Mouse (Mus musculus) brain, embryonic 14.5 days (tissue): Measurements from ENCODE around the gene Rag2. TPM values are rescaled to one million over a fixed set of nuclear protein-coding genes. Genes with fewer than 3 reads are reported as not detected.

Source experiments
- DNase-seq: peaks from one replicate; pipeline ENCODE4 v3.0.0-alpha.2; 2011; ENCODE audit warnings: low read depth
- CTCF ChIP-seq: fragments of 200-500 bp; IDR thresholded peaks from 2 replicates; pipeline ENCODE4 v1.5.1; 2012; ENCODE audit warnings: inconsistent platforms, mild to moderate bottlenecking, moderate library complexity, borderline replicate concordance; ENCODE audit not compliant: insufficient read depth, insufficient read length; ENCODE audit errors: extremely low read depth
- POLR2A ChIP-seq: fragments of 200-500 bp; IDR thresholded peaks from 2 replicates; pipeline ENCODE4 v1.6.1; 2012; ENCODE audit warnings: mild to moderate bottlenecking, inconsistent platforms, borderline replicate concordance; ENCODE audit not compliant: poor library complexity, insufficient read depth, insufficient read length, severe bottlenecking; ENCODE audit errors: extremely low read depth
- polyA plus RNA-seq: library from polyadenylated mRNA; depleted of rRNA; stranded (reverse); fragments of >200 nt; gene quantifications from 2 replicates; pipeline ENCODE4 v1.2.3, GENCODE M21; 2012; rRNA removed

Rag2 gene
- polyA plus RNA-seq, result 0.03 TPM in 1 of 2 replicates, not detected in the other

- no peak for DNase-seq
Observed at GRCm38 (mm10) chr2:101624526-101624925, at the start of gene Rag2. Gene Rag2 (plus strand): TSS chr2:101624718.

GRCm38 (mm10) chr2:101577243-101577642 is 47.3 kb upstream of the Rag2 start:
- no peak for TF ChIP-seq CTCF
- TF ChIP-seq POLR2A, result no peak
- DNase-seq, result no peak

More at GRCm38 (mm10) chr2:101624526-101624925, at the start of gene Rag2:
- TF ChIP-seq POLR2A (no peak), CTCF (no peak)

DNA sequence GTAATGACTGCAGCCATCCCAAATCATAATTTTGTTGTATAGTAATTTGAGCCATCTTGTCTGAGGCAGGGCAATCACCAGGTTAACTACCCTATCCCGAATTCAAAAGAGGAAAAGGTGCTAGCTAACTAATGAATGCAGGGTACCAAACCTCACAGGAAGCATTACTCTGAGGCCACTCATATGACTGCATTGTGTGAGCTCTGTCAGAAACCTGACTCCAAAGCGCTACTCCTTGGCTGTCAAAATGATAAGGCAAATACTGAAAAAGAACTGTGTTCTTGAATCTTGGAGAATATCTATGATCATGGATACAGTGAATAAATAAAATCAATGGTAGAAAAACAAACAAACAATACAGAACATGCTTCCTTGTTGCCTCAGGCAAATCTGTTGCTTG is 44.5 kb upstream of the Rag2 start:
- TF ChIP-seq POLR2A (no peak), CTCF (no peak)
- DNase-seq, result no peak

DNA sequence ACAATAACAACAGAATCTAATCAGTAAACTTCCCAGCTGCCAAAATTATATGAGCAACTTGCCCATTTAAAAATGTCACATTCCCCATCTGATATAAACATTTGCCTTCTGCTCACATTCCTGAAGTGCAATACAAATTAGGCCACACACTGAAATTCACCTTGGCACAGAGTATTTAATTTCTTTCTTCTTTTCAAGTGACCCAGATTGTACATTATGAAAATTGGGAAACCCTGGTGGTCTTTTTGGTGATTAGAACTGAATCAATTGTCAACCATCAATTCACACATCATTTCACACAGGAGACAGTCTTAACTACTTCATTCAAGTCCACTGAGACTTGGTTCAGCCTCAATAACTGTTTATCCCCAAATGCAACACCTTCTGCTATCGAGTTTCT is 44.1 kb upstream of the Rag2 start:
- TF ChIP-seq POLR2A (no peak), CTCF (no peak)
- peak; percentile 71 for DNase-seq

DNA sequence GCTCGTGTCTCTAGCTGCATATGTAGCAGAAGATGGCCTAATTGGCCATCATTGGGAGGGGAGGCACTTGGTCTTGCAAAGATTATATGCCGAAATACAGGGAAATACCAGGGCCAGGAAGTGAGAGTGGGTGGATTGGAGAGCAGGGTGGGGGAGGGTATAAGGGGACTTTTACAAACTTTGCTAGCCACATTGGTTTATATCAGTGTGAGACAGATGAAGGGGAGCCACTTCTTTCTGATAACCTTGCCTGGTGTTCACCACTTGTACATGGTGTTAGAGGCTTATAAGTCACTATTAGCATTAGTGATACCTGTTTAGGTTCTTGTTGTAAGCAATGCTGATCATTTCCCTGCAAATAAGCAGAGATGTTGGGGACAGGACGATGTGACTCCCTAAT is 43.5 kb upstream of the Rag2 start:
- TF ChIP-seq CTCF (no peak), POLR2A (no peak)
- DNase-seq, result no peak

DNA sequence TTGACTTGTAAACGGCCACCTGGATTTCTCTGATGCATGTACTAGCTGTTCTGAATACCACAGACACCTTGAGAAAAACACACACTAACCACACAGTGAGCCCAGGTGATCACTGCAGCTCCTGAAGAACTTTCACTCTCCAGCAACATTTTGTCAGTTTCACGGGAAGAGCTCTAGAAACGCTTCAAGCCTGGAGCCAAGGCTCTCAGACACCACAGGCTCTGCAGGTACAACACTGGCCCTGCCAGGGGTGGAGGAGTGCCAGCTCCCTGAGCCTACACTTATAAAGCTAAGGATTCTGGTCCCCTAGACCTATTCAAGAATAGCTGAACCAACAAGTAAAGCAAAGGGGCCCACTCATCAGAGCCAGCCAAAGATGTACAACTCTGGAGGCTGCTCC is 43.1 kb upstream of the Rag2 start:
- no peak for DNase-seq
- TF ChIP-seq POLR2A, result no peak
- no peak for TF ChIP-seq CTCF

DNA sequence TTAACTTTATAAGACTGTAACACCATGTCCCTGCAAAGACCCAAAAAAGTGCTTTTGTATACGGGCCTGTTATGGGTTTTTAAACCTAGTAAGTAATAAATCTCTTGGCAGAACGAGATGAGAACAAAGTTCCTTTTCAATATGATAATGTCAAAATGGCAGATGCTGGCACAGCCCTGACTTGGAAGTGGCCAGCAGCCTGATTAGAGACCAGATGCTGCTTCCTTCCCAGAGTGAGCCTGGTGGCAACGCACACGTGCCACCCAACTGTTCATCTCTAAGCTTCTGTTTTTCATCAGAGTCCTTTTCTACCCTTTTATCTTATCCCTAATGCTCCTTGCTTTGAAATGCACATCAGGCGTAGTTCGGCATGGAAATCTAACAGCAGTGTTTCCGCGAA is 33.2 kb upstream of the Rag2 start:
- TF ChIP-seq CTCF (no peak), POLR2A (no peak)
- DNase-seq, result peak; percentile 84

- DNase-seq, result peak; percentile 94
- TF ChIP-seq POLR2A (no peak), CTCF (no peak)
Observed at GRCm38 (mm10) chr2:101592023-101592841, 32.3 kb upstream of the Rag2 start.

- TF ChIP-seq POLR2A, result no peak
- no peak for TF ChIP-seq CTCF
- DNase-seq, result no peak
Observed at GRCm38 (mm10) chr2:101592886-101593285, 31.6 kb upstream of the Rag2 start.

GRCm38 (mm10) chr2:101594681-101595080 is 29.8 kb upstream of the Rag2 start:
- DNase-seq, result no peak
- TF ChIP-seq POLR2A (no peak), CTCF (no peak)

DNA sequence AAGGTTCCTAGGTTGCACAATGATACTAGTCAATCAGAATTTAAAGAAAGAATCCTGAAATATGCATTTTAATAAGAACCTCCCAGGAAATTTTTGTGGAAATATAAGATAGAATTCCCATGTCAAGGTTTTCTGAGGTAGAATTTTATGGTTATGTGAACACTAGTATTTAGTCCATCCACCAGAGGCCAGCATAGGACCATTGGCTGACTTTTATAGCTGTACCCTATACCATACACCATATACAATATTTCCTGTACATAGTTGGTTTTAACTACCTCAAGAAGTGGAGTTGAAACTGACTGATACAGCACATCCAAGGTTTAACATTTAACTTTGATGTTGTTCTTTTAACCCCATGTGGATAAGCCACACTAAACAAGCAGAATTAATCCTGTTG is 27.3 kb upstream of the Rag2 start:
- DNase-seq, result no peak
- TF ChIP-seq CTCF (0 out of 2 replicates have a peak, but pooled peaks have one; percentile 8), POLR2A (no peak)

GRCm38 (mm10) chr2:101598190-101599181 is 26.0 kb upstream of the Rag2 start:
- DNase-seq, result peak; percentile 86
- TF ChIP-seq CTCF (no peak), POLR2A (no peak)

- DNase-seq, result peak; percentile 87
- TF ChIP-seq CTCF, result peak; percentile 39; the same call in 1 of the 2 replicates
- TF ChIP-seq POLR2A, result no peak
Observed at GRCm38 (mm10) chr2:101600703-101601102, 23.8 kb upstream of the Rag2 start.
